ENCODE assay signal across 10 mouse cellular contexts in the genomic region with DNA sequence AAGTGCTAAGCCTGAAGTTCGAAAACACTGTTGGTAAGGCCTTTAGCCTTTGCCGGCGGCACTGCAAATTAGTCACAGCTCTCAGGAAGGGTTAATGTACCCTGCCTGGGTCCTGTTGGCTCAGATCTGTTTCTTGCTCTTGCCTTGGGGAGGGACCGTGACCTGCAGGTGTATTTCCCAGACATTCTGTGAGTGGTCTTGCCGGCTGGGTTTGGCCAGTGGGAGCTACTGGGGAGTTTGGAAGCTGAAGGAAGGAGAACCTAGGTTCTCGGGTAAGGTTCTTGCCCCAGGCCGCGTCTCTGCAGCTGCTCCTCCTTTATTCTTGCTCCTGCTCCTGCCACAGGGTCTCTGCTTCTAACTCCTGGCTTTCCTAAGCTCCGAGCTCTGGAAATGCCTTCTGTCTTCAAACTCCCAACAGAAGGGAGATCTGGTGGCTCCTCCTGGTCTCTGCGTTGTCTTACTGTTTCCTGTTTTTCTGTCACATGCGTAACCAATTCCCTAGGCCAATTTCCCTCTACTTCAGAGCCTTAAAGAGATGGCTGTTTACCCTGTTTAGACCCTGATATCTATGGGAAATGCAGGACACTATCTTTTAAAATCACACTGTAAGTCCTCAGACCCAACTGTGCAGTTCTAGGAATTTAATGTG. TPM values are rescaled to one million over a fixed set of nuclear protein-coding genes. Genes with fewer than 3 reads are reported as not detected.
DNase-seq lines count a peak whose midpoint lies in the region; ATAC-seq and TF ChIP-seq lines count a peak whose summit lies in the region.
"Had no signal": no experiment of that assay in that cellular context is flagged by ENCODE, and none has a peak within 500 bp of the region (broad histone marks: within the 10 kb centered on the region; RNA-seq: fewer than 3 reads in every experiment).

No protein-coding gene starts in this region.

- no peak for TF ChIP-seq RAD21 in MEL (IDR thresholded peaks at IDR 0.05; ENCODE audit: low read depth, low read length)

- no peak for ATAC-seq in hindbrain, embryonic 12.5 days (ENCODE audit: low FRiP score)
- ATAC-seq in hindbrain, embryonic 11.5 days (ENCODE audit: low FRiP score) = no peak
- ATAC-seq in erythroid progenitor cell, adult 5-6 weeks (replicated peaks; ENCODE audit: low FRiP score, poor library complexity, severe bottlenecking) = peak; percentile 2; the same call in 1 of the 2 replicates
- ATAC-seq in limb, embryonic 15.5 days (ENCODE audit: insufficient number of reproducible peaks, low FRiP score, low TSS enrichment, low read depth) = no peak
- ATAC-seq: inflammation-experienced regulatory T-cells, adult 6 months had no signal

- no peak for TF ChIP-seq CTCF in MEL (IDR thresholded peaks at IDR 0.05 in 2 of 3, conservative IDR thresholded peaks at IDR 0.05 in 1 of 3; ENCODE audit: control insufficient read depth in 1 of 3, insufficient read depth in 1 of 3, low read depth in 2 of 3, low read length in 3 of 3, poor library complexity in 1 of 3, severe bottlenecking in 1 of 3)

- H3K27me3 ChIP-seq in hindbrain, embryonic 12.5 days = no peaks in the 10 kb centered on the region
- H3K27me3 ChIP-seq in hindbrain, embryonic 11.5 days (ENCODE audit: control insufficient read depth, insufficient read depth, low read length) = no peaks in the 10 kb centered on the region
- H3K27me3 ChIP-seq in MEL (ENCODE audit: control insufficient read depth in 1 of 2, insufficient read depth in 2 of 2, low read length in 2 of 2) = no peaks in the 10 kb centered on the region
- H3K27me3 ChIP-seq in limb, embryonic 15.5 days = no peaks in the 10 kb centered on the region

- DNase-seq in hindbrain, embryonic 11.5 days (ENCODE audit: low spot score) = no peak
- peak; percentile 75 for DNase-seq in MEL (ENCODE audit: low read depth, low spot score)
- no peak for DNase-seq in frontal cortex, postnatal 36 days (ENCODE audit: low spot score in 2 of 2)
- DNase-seq in gastrocnemius, postnatal 25 days = no peak
- DNase-seq in gastrocnemius, postnatal 36 days = no peak
- DNase-seq: cerebellum, postnatal 10 days had no signal

- no peak overlapping the region for H3K27ac ChIP-seq in hindbrain, embryonic 12.5 days
- no peak overlapping the region for H3K27ac ChIP-seq in hindbrain, embryonic 11.5 days (ENCODE audit: low read depth, low read length)
- H3K27ac ChIP-seq in MEL (ENCODE audit: control insufficient read depth, low read depth, low read length) = peak overlapping the region; percentile 91
- 0 out of 2 replicates have a peak overlapping the region, but pooled peaks have one; percentile 48 for H3K27ac ChIP-seq in limb, embryonic 15.5 days

- 63% methylated on average over 11 of the region's 11 CpGs for WGBS in hindbrain, embryonic 12.5 days
- WGBS in hindbrain, embryonic 11.5 days = 63% methylated on average over 11 of the region's 11 CpGs
- WGBS in limb, embryonic 15.5 days = 42% methylated on average over 11 of the region's 11 CpGs

- TF ChIP-seq POLR2A in MEL (IDR thresholded peaks at IDR 0.05; ENCODE audit: control insufficient read depth in 1 of 2, insufficient read depth in 1 of 2, low read depth in 1 of 2, low read length in 2 of 2, poor library complexity in 1 of 2) = no peak; a peak in 1 of 4 replicates

- H3K9me3 ChIP-seq in hindbrain, embryonic 12.5 days (replicated peaks) = peaks cover 5% of the 10 kb centered on the region; the same call in 1 of the 2 replicates
- no peaks in the 10 kb centered on the region for H3K9me3 ChIP-seq in hindbrain, embryonic 11.5 days (ENCODE audit: control insufficient read depth, low read length)
- no peaks in the 10 kb centered on the region for H3K9me3 ChIP-seq in MEL (replicated peaks; ENCODE audit: insufficient read depth, low read length)
- no peaks in the 10 kb centered on the region for H3K9me3 ChIP-seq in limb, embryonic 15.5 days

- TF ChIP-seq EP300 in MEL (IDR thresholded peaks at IDR 0.05; ENCODE audit: low read depth in 1 of 2, low read length in 2 of 2) = no peak

- intact Hi-C loops in gastrocnemius, postnatal 36 days (cut with DNase I) = no loop called here

- H3K4me3 ChIP-seq in hindbrain, embryonic 12.5 days = no peak overlapping the region
- no peak overlapping the region for H3K4me3 ChIP-seq in hindbrain, embryonic 11.5 days (ENCODE audit: low read depth, low read length)
- H3K4me3 ChIP-seq in MEL (ENCODE audit: control insufficient read depth in 1 of 2, insufficient read depth in 1 of 2, low read depth in 2 of 2, low read length in 2 of 2) = peak overlapping the region; percentile 19 to 60
- H3K4me3 ChIP-seq in limb, embryonic 15.5 days = no peak overlapping the region; the same call in 1 of the 2 replicates

- peaks cover 34% of the 10 kb centered on the region for H3K4me1 ChIP-seq in hindbrain, embryonic 12.5 days
- H3K4me1 ChIP-seq in hindbrain, embryonic 11.5 days (replicated peaks; ENCODE audit: control insufficient read depth, insufficient read depth, low read length) = peaks cover 2% of the 10 kb centered on the region; the same call in 1 of the 2 replicates
- peaks cover 12 to 19% of the 10 kb centered on the region in 2 experiments for H3K4me1 ChIP-seq in MEL (ENCODE audit: control insufficient read depth in 1 of 2, insufficient read depth in 2 of 2, low read length in 2 of 2)
- peaks cover 38% of the 10 kb centered on the region for H3K4me1 ChIP-seq in limb, embryonic 15.5 days

- peak overlapping the region; percentile 11; the same call in 1 of the 2 replicates for H3K4me2 ChIP-seq in hindbrain, embryonic 12.5 days (replicated peaks)
- no peak overlapping the region for H3K4me2 ChIP-seq in hindbrain, embryonic 11.5 days (replicated peaks; ENCODE audit: low read depth, low read length)
- H3K4me2 ChIP-seq in limb, embryonic 15.5 days = peak overlapping the region; percentile 14

- H3K79me2 ChIP-seq in MEL (ENCODE audit: control insufficient read depth, insufficient read depth, low read length, poor library complexity) = peaks cover 57% of the 10 kb centered on the region

- H3K36me3 ChIP-seq in hindbrain, embryonic 12.5 days = no peaks in the 10 kb centered on the region
- no peaks in the 10 kb centered on the region for H3K36me3 ChIP-seq in hindbrain, embryonic 11.5 days (ENCODE audit: control insufficient read depth, insufficient read depth, low read length)
- H3K36me3 ChIP-seq in MEL (ENCODE audit: control insufficient read depth in 1 of 2, insufficient read depth in 2 of 2, low read length in 2 of 2) = peaks cover 0 to 22% of the 10 kb centered on the region in 2 experiments; a peak in 2 of 4 replicates
- H3K36me3 ChIP-seq in limb, embryonic 15.5 days = no peaks in the 10 kb centered on the region

- no peak overlapping the region for H3K9ac ChIP-seq in hindbrain, embryonic 12.5 days
- no peak overlapping the region for H3K9ac ChIP-seq in hindbrain, embryonic 11.5 days (ENCODE audit: low read depth, low read length)
- peak overlapping the region; percentile 76 for H3K9ac ChIP-seq in MEL (ENCODE audit: control insufficient read depth, low read depth, low read length, poor library complexity, severe bottlenecking)
- H3K9ac ChIP-seq in limb, embryonic 15.5 days = no peak overlapping the region

TF ChIP-seq in MEL, 35 proteins besides CTCF, POLR2A, EP300 and RAD21 (continues in another document):
- TF ChIP-seq MYC (IDR thresholded peaks at IDR 0.05; ENCODE audit: low read depth, low read length) (no peak; the same call in 1 of the 2 replicates), NELFE (IDR thresholded peaks at IDR 0.05; ENCODE audit: low read depth, low read length) (0 out of 2 replicates have a peak, but pooled peaks have one; percentile 19), TBP (IDR thresholded peaks at IDR 0.05; ENCODE audit: low read depth, low read length) (peak; percentile 23; the same call in 1 of the 2 replicates), NRF1 (IDR thresholded peaks at IDR 0.05; ENCODE audit: insufficient read depth, low read depth, low read length, poor library complexity, severe bottlenecking) (no peak), HCFC1 (IDR thresholded peaks at IDR 0.05; ENCODE audit: low read depth, low read length) (0 out of 2 replicates have a peak, but pooled peaks have one; percentile 12), ETS1 (IDR thresholded peaks at IDR 0.05; ENCODE audit: low read depth, low read length) (no peak; the same call in 1 of the 2 replicates), SIN3A (IDR thresholded peaks at IDR 0.05; ENCODE audit: low read length) (peak; percentile 49), ELF1 (IDR thresholded peaks at IDR 0.05; ENCODE audit: low read depth, low read length) (no peak), MAZ (IDR thresholded peaks at IDR 0.05; ENCODE audit: low read depth, low read length) (no peak), MEF2A (IDR thresholded peaks at IDR 0.05; ENCODE audit: extremely low read depth, insufficient replicate concordance, low read depth, low read length, poor library complexity, severe bottlenecking) (no peak), MAFK (IDR thresholded peaks at IDR 0.05; ENCODE audit: borderline replicate concordance, low read depth, low read length) (no peak), USF1 (IDR thresholded peaks at IDR 0.05; ENCODE audit: low read depth, low read length) (peak; percentile 58; the same call in 1 of the 2 replicates), JUND (IDR thresholded peaks at IDR 0.05; ENCODE audit: low read depth, low read length) (no peak), ZC3H11A (IDR thresholded peaks at IDR 0.05; ENCODE audit: low read depth, low read length) (no peak), MXI1 (IDR thresholded peaks at IDR 0.05; ENCODE audit: low read depth, low read length) (peak; percentile 41), ZNF384 (IDR thresholded peaks at IDR 0.05; ENCODE audit: low read depth, low read length) (no peak), USF2 (IDR thresholded peaks at IDR 0.05; ENCODE audit: borderline replicate concordance in 1 of 2, insufficient read depth in 1 of 2, low read depth in 1 of 2, low read length in 2 of 2) (no peak), SMC3 (IDR thresholded peaks at IDR 0.05; ENCODE audit: low read depth, low read length) (no peak), GABPA (IDR thresholded peaks at IDR 0.05; ENCODE audit: low read depth, low read length) (no peak)

RNA-seq across cellular contexts. Expression of a gene that starts 3.8 kb away (rescaled TPM):
- 39.8 and 46.1 TPM in 2 replicates for polyA plus RNA-seq in hindbrain, embryonic 12.5 days (2016; fragmentation: Nextera tagmentation; extraction: Ambion mirVana)
- polyA plus RNA-seq in hindbrain, embryonic 11.5 days (2014; fragmentation: Nextera tagmentation; extraction: Ambion mirVana) = 30.3 and 33.4 TPM in 2 replicates
- 32.8 and 41.1 TPM in 2 replicates for total RNA-seq in MEL (2012; rRNA removed)
- polyA plus RNA-seq in MEL (2012; ENCODE audit: insufficient read depth in 1 of 2, insufficient read length in 2 of 2, low read depth in 1 of 2, low replicate concordance in 2 of 2, missing spikeins in 1 of 2) = 10 to 100 TPM in 1 of 2 experiments, not detected in 1; 44.9 TPM
- 42.2 and 63.7 TPM in 2 replicates for total RNA-seq in erythroid progenitor cell, adult 5-6 weeks (2015; ENCODE audit: low replicate concordance)
- total RNA-seq in erythroid progenitor cell, adult 5-6 weeks (2017; ENCODE audit: low replicate concordance) = 53.3 and 72.6 TPM in 2 replicates
- 78.0 and 78.5 TPM in 2 replicates for polyA plus RNA-seq in limb, embryonic 15.5 days (2015; fragmentation: Nextera tagmentation; extraction: Ambion mirVana)
- total RNA-seq in gastrocnemius, postnatal 25 days (2021) = 10 to 100 TPM; 13.9 to 16.9 TPM
- 10 to 100 TPM; 12.2 to 13.8 TPM for total RNA-seq in gastrocnemius, postnatal 36 days (2021)

Comparison
In these comparisons a context has a peak if more than half of its experiments do, and no peak if none do; other contexts are left out.
1. H3K27ac ChIP-seq: peak in MEL (single experiment) and limb, embryonic 15.5 days (single experiment); none in hindbrain, embryonic 12.5 days (single experiment) and hindbrain, embryonic 11.5 days (single experiment).
2. H3K4me3 ChIP-seq: peak in MEL (2 of 2); none in hindbrain, embryonic 12.5 days (single experiment), hindbrain, embryonic 11.5 days (single experiment) and limb, embryonic 15.5 days (single experiment).